Mouse (Mus musculus) sigmoid colon, adult 10 weeks (tissue): ENCODE data around the gene Erc1. TPM values are rescaled to one million over a fixed set of nuclear protein-coding genes. Genes with fewer than 3 reads are reported as not detected.

ENCODE experiments used
- polyA plus RNA-seq: library from polyadenylated mRNA; stranded (reverse); fragments of 350-450 nt; fragmentation: Illumina TruSeq; extraction: RNeasy Lipid Tissue Mini Kit (QIAGEN cat#74804); gene quantifications from one replicate; pipeline ENCODE4 v1.2.3, GENCODE M21; 2014; ENCODE audit warnings: low read depth, low replicate concordance

Erc1 gene
- 18.1 TPM for polyA plus RNA-seq

GRCm38 (mm10) chr6:119848034-119848695 lies at the start of gene Erc1:
TSS of gene Erc1 (minus strand) at chr6:119848167.

DNA sequence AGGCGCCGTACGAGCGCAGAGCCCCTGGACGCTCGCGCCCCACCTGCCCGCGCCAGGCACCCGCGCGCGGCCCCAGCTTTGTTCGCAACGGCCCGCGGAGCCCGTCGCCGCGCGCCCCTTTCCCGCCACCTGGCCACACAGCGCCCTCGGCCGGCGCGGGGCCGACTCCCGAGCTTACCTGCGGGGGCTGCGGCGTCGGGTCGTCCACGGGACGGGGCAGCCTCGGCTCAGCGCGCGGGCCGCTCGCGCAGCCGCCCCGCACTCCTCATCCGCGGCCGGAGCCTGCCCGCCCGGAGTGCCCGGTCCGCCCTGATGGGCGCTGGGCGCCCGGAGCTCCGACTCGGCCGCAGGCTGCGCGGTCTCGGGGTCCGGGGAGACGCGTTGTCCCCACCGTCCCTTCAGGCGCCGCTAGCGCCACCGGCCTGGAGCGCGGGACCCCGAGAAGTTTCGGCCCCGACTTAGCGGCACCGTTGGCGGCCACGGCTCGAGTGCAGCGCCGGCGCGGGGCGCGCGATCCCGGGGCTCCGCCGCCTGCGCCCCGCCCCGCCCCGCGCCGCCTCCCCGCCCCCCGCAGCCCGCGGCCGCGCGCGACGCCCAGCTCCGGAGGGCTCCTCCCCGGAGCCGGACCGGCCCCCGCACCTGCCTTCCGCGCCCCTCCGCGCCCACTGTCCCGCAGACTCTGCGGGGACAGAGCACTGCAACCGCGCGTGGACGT lies 304.0 kb downstream of the Erc1 start, which contains the start of gene Wnt5b:
Gene Wnt5b (minus strand): TSS at position 545 of the 715 bp plus-strand sequence.

Other genes starting within 250 kb of the Erc1 start
- 29.9 TPM for gene Rad52, start 54.5 kb upstream of the Erc1 start, polyA plus RNA-seq
- gene Wnk1, start 190.5 kb upstream of the Erc1 start, polyA plus RNA-seq: 394 TPM
- gene Ninj2, start 245.2 kb upstream of the Erc1 start, polyA plus RNA-seq: not detected